Mouse (Mus musculus) liver, adult 2 months (tissue): Measurements from ENCODE around the gene Tspan32.

Experiments used
- CTCF ChIP-seq: fragments of 200-500 bp; IDR thresholded peaks from 2 replicates; pipeline ENCODE4 v1.5.1; 2011; ENCODE audit warnings: low read depth, low read length, control low read depth
- POLR2A ChIP-seq: fragments of 200-500 bp; IDR thresholded peaks from 2 replicates; pipeline ENCODE4 v1.6.1; 2011; ENCODE audit warnings: low read length, control low read depth; ENCODE audit not compliant: insufficient read depth; ENCODE audit errors: extremely low read depth

GRCm38 (mm10) chr7:143004727-143005343 is at the start of gene Tspan32:
- TF ChIP-seq CTCF (no peak), POLR2A (no peak)
